Mouse (Mus musculus): ENCODE results near the gene Lpcat1.

DNA sequence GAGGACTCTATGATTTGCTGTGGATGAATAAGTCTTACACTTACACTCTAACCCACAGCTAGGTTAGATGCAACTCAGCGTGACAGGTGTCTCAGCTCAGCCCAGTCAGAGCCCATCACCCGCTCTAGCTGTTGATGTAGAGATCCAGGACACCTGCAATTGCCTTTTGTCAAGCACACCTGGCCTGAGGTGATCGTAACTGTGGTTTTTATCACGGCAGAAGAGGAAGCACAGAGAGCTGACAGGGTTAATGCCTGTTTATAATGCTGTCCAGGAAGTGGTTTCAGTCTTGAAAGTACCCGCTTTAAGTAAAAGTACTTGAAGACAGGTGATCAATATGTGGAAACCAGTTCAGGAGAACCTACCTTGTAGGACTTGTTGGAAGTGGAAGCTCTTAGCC is 32.3 kb upstream of the Lpcat1 start:
- TF ChIP-seq CTCF (IDR thresholded peaks at IDR 0.05; ENCODE audit: borderline replicate concordance, control insufficient read depth, extremely low read depth, insufficient read depth, low read length, poor library complexity) = no peak
- TF ChIP-seq POLR2A (IDR thresholded peaks at IDR 0.05; ENCODE audit: control insufficient read depth, extremely low read depth, insufficient read depth, low read length, poor library complexity) = no peak
